Mouse (Mus musculus) liver, adult 2 months (tissue): ENCODE results near the gene Map4k1.

Experiments used
- CTCF ChIP-seq: fragments of 200-500 bp; IDR thresholded peaks from 2 replicates; pipeline ENCODE4 v1.5.1; 2011; ENCODE audit warnings: low read depth, low read length, control low read depth
- POLR2A ChIP-seq: fragments of 200-500 bp; IDR thresholded peaks from 2 replicates; pipeline ENCODE4 v1.6.1; 2011; ENCODE audit warnings: low read length, control low read depth; ENCODE audit not compliant: insufficient read depth; ENCODE audit errors: extremely low read depth

DNA sequence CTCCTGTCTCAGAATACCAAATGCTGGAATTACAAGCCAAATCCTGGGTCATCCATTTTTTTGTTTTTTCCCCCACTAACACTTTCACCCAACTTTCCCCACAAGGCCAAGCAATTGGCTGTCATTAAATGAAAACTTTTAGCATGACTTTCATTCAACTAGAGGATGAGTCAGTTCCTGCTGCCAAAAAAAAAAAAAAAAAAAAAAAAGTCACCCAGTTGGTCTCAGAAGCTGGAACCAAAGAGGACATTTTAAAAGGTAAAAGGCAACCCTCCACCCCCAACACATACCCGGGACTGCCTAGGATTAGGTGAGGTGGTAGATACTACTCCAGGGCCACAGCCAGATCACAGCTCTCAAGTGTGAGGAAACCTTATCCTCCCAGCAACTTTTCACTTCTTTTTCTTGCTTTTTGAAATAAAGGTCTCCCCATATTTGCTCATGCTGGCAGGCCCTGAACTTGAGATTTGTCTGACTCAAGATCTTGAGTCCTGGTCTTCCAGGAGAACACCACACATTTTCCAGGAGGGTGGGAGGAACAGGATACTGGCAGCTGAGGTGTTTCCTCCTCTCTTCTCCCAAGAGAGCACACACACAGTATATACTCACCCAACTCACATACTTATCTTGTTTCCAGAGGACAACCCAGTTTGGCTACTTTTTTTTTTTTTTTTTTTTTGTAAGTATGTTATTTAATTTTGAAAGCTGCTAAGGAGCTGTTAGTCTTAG lies 23.7 kb upstream of the Map4k1 start:
- TF ChIP-seq CTCF (no peak), POLR2A (no peak)
